Mouse (Mus musculus) heart, embryonic 11.5 days (tissue): ENCODE measurements around the gene Cd276. TPM values are rescaled to one million over a fixed set of nuclear protein-coding genes. Genes with fewer than 3 reads are reported as not detected.

Experiments
- ATAC-seq: fragments of 200-750 bp; cut with Nextera tagmentation; replicated peaks from 2 replicates; pipeline ENCODE4 v1.8.0; 2017; ENCODE audit warnings: moderate library complexity; ENCODE audit not compliant: insufficient number of reproducible peaks, low FRiP score, low TSS enrichment
- H3K27ac ChIP-seq: fragments of 300-500 bp; sonication (generic); 2 replicates; pipeline ENCODE4 v1.5.1; 2014; ENCODE audit warnings: mild to moderate bottlenecking, low read depth, low read length
- H3K27me3 ChIP-seq: fragments of 300-500 bp; sonication (generic); 2 replicates; pipeline ENCODE4 v1.6.1; 2014; ENCODE audit warnings: mild to moderate bottlenecking, low read length, mixed read lengths; ENCODE audit not compliant: control insufficient read depth, insufficient read depth
- H3K36me3 ChIP-seq: fragments of 300-500 bp; sonication (generic); 2 replicates; pipeline ENCODE4 v1.6.1; 2014; ENCODE audit warnings: mild to moderate bottlenecking, low read length, moderate library complexity, mixed read lengths; ENCODE audit not compliant: control insufficient read depth, insufficient read depth
- H3K4me1 ChIP-seq: fragments of 300-500 bp; sonication (generic); 2 replicates; pipeline ENCODE4 v1.6.1; 2014; ENCODE audit warnings: low read length; ENCODE audit not compliant: control insufficient read depth, insufficient read depth
- H3K4me2 ChIP-seq: fragments of 300-500 bp; sonication (generic); 2 replicates; pipeline ENCODE4 v1.6.1; 2014; ENCODE audit warnings: mild to moderate bottlenecking, moderate library complexity
- H3K4me3 ChIP-seq: fragments of 300-500 bp; sonication (generic); 2 replicates; pipeline ENCODE4 v1.5.1; 2014; ENCODE audit warnings: low read depth, low read length
- H3K9ac ChIP-seq: fragments of 300-500 bp; sonication (generic); 2 replicates; pipeline ENCODE4 v1.6.1; 2014; ENCODE audit warnings: mild to moderate bottlenecking, low read depth, low read length, moderate library complexity
- H3K9me3 ChIP-seq: fragments of 300-500 bp; sonication (generic); replicated peaks from 2 replicates; pipeline ENCODE4 v1.6.1; 2016; ENCODE audit warnings: low read length; ENCODE audit not compliant: control insufficient read depth
- WGBS: fragments of 180-500 bp; shearing (Covaris S2); extraction: QIAGEN DNeasy Blood & Tissue Kit; methylation state at CpG from one replicate; pipeline ENCODE4 v1.1.7; 2014; ENCODE audit not compliant: insufficient replicate concordance; 5-methylcytosine and 5-hydroxymethylcytosine counted together
- polyA plus RNA-seq: library from polyadenylated mRNA; unstranded; fragments of >200 nt; fragmentation: Nextera tagmentation; extraction: Ambion mirVana; gene quantifications from 2 replicates; pipeline ENCODE4 v1.2.1, GENCODE M21; 2014

Gene Cd276
- 29.1 and 31.2 TPM in 2 replicates for polyA plus RNA-seq

- H3K27me3 ChIP-seq: no peaks in the 10 kb centered on the region
- H3K36me3 ChIP-seq: no peaks in the 10 kb centered on the region
- under 1% methylated on average over 51 of the region's 68 CpGs for WGBS
- peak within 1 kb of the TSS; percentile 96 for H3K9ac ChIP-seq
- H3K9me3 ChIP-seq: no peaks in the 10 kb centered on the region
- peak; percentile 67 for ATAC-seq
- peak within 1 kb of the TSS; percentile 86 for H3K4me3 ChIP-seq
- H3K4me1 ChIP-seq: peaks cover 14% of the 10 kb centered on the region
- peak within 1 kb of the TSS; percentile 92 for H3K4me2 ChIP-seq
- H3K27ac ChIP-seq: peak within 1 kb of the TSS; percentile 93
Observed at GRCm38 (mm10) chr9:58554908-58555684, at the start of gene Cd276. TSS of gene Cd276 (minus strand) at chr9:58555437.

GRCm38 (mm10) chr9:58595313-58595712, 40.1 kb upstream of the Cd276 start:
- 95% methylated on average over 1 of the region's 1 CpGs for WGBS
- no peak overlapping the region for H3K9ac ChIP-seq

GRCm38 (mm10) chr9:58588657-58589056, 33.4 kb upstream of the Cd276 start:
- no peak for ATAC-seq
- H3K27me3 ChIP-seq: no peaks in the 10 kb centered on the region
- H3K4me1 ChIP-seq: peaks cover 10% of the 10 kb centered on the region
- no peaks in the 10 kb centered on the region for H3K9me3 ChIP-seq
- H3K27ac ChIP-seq: no peak overlapping the region
- no peak overlapping the region for H3K4me3 ChIP-seq
- no peak overlapping the region for H3K4me2 ChIP-seq
- WGBS: 76% methylated on average over 4 of the region's 4 CpGs
- no peaks in the 10 kb centered on the region for H3K36me3 ChIP-seq
- no peak overlapping the region for H3K9ac ChIP-seq

More at GRCm38 (mm10) chr9:58595313-58595712, 40.1 kb upstream of the Cd276 start:
- no peaks in the 10 kb centered on the region for H3K36me3 ChIP-seq
- no peak overlapping the region for H3K4me3 ChIP-seq
- no peaks in the 10 kb centered on the region for H3K27me3 ChIP-seq
- no peak overlapping the region for H3K27ac ChIP-seq
- no peak for ATAC-seq
- H3K4me1 ChIP-seq: peaks cover 6% of the 10 kb centered on the region; the same call in 1 of the 2 replicates
- no peak overlapping the region for H3K4me2 ChIP-seq
- no peaks in the 10 kb centered on the region for H3K9me3 ChIP-seq

- Histone ChIP-seq H3K27me3 (no peaks in the 10 kb centered on the region), H3K4me3 (no peak overlapping the region), H3K4me1 (peaks cover 9% of the 10 kb centered on the region), H3K4me2 (no peak overlapping the region), H3K9ac (no peak overlapping the region), H3K27ac (no peak overlapping the region), H3K9me3 (no peaks in the 10 kb centered on the region), H3K36me3 (no peaks in the 10 kb centered on the region)
- no peak for ATAC-seq
- WGBS: 84% methylated on average over 1 of the region's 1 CpGs
Observed at GRCm38 (mm10) chr9:58584323-58584722, 29.1 kb upstream of the Cd276 start.

- Histone ChIP-seq H3K27me3 (no peaks in the 10 kb centered on the region), H3K4me3 (peak overlapping the region; percentile 78), H3K9ac (peak overlapping the region; percentile 90), H3K9me3 (no peaks in the 10 kb centered on the region), H3K27ac (peak overlapping the region; percentile 94), H3K36me3 (no peaks in the 10 kb centered on the region), H3K4me2 (peak overlapping the region; percentile 74), H3K4me1 (peaks cover 9% of the 10 kb centered on the region)
- WGBS: under 1% methylated on average over 8 of the region's 8 CpGs
- ATAC-seq: no peak
Observed at GRCm38 (mm10) chr9:58583267-58583641, 28.0 kb upstream of the Cd276 start.

GRCm38 (mm10) chr9:58582581-58583266, 27.5 kb upstream of the Cd276 start:
- peak overlapping the region; percentile 90 for H3K9ac ChIP-seq
- WGBS: 0% methylated on average over 39 of the region's 42 CpGs
- ATAC-seq: peak; percentile 57; the same call in 1 of the 2 replicates
- peak overlapping the region; percentile 94 for H3K27ac ChIP-seq
- H3K27me3 ChIP-seq: no peaks in the 10 kb centered on the region
- peak overlapping the region; percentile 74 for H3K4me2 ChIP-seq
- H3K4me3 ChIP-seq: peak overlapping the region; percentile 78
- H3K9me3 ChIP-seq: no peaks in the 10 kb centered on the region
- H3K36me3 ChIP-seq: no peaks in the 10 kb centered on the region
- peaks cover 9% of the 10 kb centered on the region for H3K4me1 ChIP-seq

GRCm38 (mm10) chr9:58581958-58582540, 26.8 kb upstream of the Cd276 start, which contains the start of gene Nptn:
TSS of gene Nptn (plus strand) at chr9:58582240.
- no peaks in the 10 kb centered on the region for H3K9me3 ChIP-seq
- peak within 1 kb of the TSS; percentile 78 for H3K4me3 ChIP-seq
- H3K27me3 ChIP-seq: no peaks in the 10 kb centered on the region
- no peaks in the 10 kb centered on the region for H3K36me3 ChIP-seq
- peak within 1 kb of the TSS; percentile 74 for H3K4me2 ChIP-seq
- H3K27ac ChIP-seq: peak within 1 kb of the TSS; percentile 94
- under 1% methylated on average over 40 of the region's 56 CpGs for WGBS
- H3K4me1 ChIP-seq: peaks cover 9% of the 10 kb centered on the region
- peak; percentile 98 for ATAC-seq
- peak within 1 kb of the TSS; percentile 90 for H3K9ac ChIP-seq

GRCm38 (mm10) chr9:58581283-58581930, 26.2 kb upstream of the Cd276 start:
- Histone ChIP-seq H3K27me3 (no peaks in the 10 kb centered on the region), H3K4me3 (peak overlapping the region; percentile 34), H3K36me3 (no peaks in the 10 kb centered on the region), H3K27ac (peak overlapping the region; percentile 83), H3K4me2 (peak overlapping the region; percentile 66), H3K4me1 (peaks cover 9% of the 10 kb centered on the region), H3K9me3 (no peaks in the 10 kb centered on the region), H3K9ac (peak overlapping the region; percentile 71)
- peak; percentile 9; the same call in 1 of the 2 replicates for ATAC-seq
- WGBS: 21% methylated on average over 8 of the region's 8 CpGs
